Mouse (Mus musculus) brain, embryonic 18.5 days (tissue): ENCODE data around the gene Trove2.
"Not testable (repeated sequence)": the region's sequence is repeated elsewhere in the genome, so short reads cannot be mapped to it uniquely, and the experiment has no call there.

Experiments
- DNase-seq: peaks from one replicate; pipeline ENCODE4 v3.0.0-alpha.2; 2012; ENCODE audit warnings: low read depth, low spot score

The Trove2 gene

GRCm38 (mm10) chr1:143739361-143740350 lies 37.2 kb downstream of the Trove2 start:
- DNase-seq, result peak; percentile 82

GRCm38 (mm10) chr1:143738811-143739210 lies 38.1 kb downstream of the Trove2 start:
- no peak for DNase-seq

- no peak for DNase-seq
Observed at GRCm38 (mm10) chr1:143733914-143734410, 42.9 kb downstream of the Trove2 start.

GRCm38 (mm10) chr1:143731691-143732090 lies 45.2 kb downstream of the Trove2 start:
- no peak for DNase-seq

GRCm38 (mm10) chr1:143730899-143731298 lies 46.0 kb downstream of the Trove2 start:
- no peak for DNase-seq

- no peak for DNase-seq
Observed at GRCm38 (mm10) chr1:143727701-143728445, 49.0 kb downstream of the Trove2 start.

- DNase-seq, result no peak
Observed at GRCm38 (mm10) chr1:143724456-143725064, 52.3 kb downstream of the Trove2 start.

- DNase-seq, result not testable (repeated sequence)
Observed at GRCm38 (mm10) chr1:143716038-143716437, 60.8 kb downstream of the Trove2 start, which contains the start of gene Glrx2. Glrx2 (plus strand) TSS chr1:143716338.

GRCm38 (mm10) chr1:143710627-143710976 lies 66.3 kb downstream of the Trove2 start:
- no peak for DNase-seq

- no peak for DNase-seq
Observed at GRCm38 (mm10) chr1:143709966-143710626, 66.8 kb downstream of the Trove2 start.

GRCm38 (mm10) chr1:143708361-143708760 lies 68.5 kb downstream of the Trove2 start:
- DNase-seq, result no peak

- DNase-seq, result no peak
Observed at GRCm38 (mm10) chr1:143707006-143707405, 69.9 kb downstream of the Trove2 start.

- peak; percentile 68 for DNase-seq
Observed at GRCm38 (mm10) chr1:143702741-143703262, 74.1 kb downstream of the Trove2 start, which contains the start of gene Cdc73. Cdc73 (minus strand) TSS chr1:143702893.

- DNase-seq, result no peak
Observed at GRCm38 (mm10) chr1:143702141-143702740, 74.6 kb downstream of the Trove2 start.

GRCm38 (mm10) chr1:143701736-143702135 lies 75.1 kb downstream of the Trove2 start:
- DNase-seq, result no peak
